Mouse (Mus musculus): Measurements from ENCODE around the gene Cish. TPM values are rescaled to one million over a fixed set of nuclear protein-coding genes. Genes with fewer than 3 reads are reported as not detected.

Gene Cish
- polyA plus RNA-seq, 1 experiment from 2014 or later, result 6.0 TPM

DNA sequence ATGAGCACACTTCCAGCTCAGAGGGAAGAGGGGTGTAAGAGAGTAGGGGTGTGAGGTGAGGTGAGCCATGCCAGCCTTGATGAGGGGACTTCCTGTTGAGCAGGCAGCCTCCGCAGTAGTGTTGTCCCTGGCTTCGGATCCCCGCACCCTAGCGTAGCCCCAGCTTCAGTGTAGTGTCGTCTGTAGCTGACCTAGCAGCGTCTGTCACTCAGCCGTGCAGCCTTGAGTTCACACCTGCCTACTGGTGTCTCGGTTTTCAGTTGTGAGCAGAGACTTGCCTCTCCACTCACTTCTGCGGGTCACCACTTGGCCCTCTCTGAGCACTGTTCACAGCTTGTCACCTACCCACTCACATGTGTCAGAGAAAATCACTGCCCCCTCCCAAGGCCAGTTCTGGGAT is 13.3 kb downstream of the Cish start:
- Histone ChIP-seq H3K4me3 (replicated peaks) (no peak overlapping the region), H3K27ac (no peak overlapping the region), H3K9me3 (no peaks in the 10 kb centered on the region), H3K27me3 (no peaks in the 10 kb centered on the region), H3K36me3 (replicated peaks) (no peaks in the 10 kb centered on the region), H3K4me1 (no peaks in the 10 kb centered on the region), H3K4me2 (no peak overlapping the region), H3K9ac (no peak overlapping the region)
- WGBS, result 88% methylated on average over 9 of the region's 9 CpGs
- no peak for ATAC-seq (ENCODE audit: low FRiP score)

DNA sequence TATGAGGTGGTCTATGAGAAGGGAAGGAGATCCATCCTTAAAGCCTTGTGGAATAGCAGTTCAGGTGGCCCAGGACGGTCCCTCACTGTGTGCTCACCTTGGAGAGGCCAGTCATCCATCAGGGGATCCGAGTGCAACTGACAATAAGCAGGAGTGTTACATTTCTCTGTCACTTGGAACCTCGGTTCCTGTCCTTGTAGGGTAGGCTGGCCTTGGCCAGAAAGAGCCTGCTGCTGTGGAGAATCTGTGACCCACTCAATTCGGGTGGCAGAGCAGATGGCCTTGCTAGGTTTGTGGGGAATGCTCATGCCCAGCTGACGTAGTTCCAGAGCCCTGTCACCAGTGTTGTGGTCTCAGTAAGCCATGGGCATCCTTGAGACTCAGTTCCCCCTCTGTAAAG is 13.8 kb downstream of the Cish start:
- no peak overlapping the region for H3K9ac ChIP-seq
- H3K27me3 ChIP-seq, result no peaks in the 10 kb centered on the region
- ATAC-seq (ENCODE audit: low FRiP score), result no peak
- no peak overlapping the region for H3K27ac ChIP-seq
- H3K4me2 ChIP-seq, result no peak overlapping the region
- no peaks in the 10 kb centered on the region for H3K9me3 ChIP-seq
- H3K4me1 ChIP-seq, result no peaks in the 10 kb centered on the region
- no peaks in the 10 kb centered on the region for H3K36me3 ChIP-seq (replicated peaks)
- H3K4me3 ChIP-seq (replicated peaks), result no peak overlapping the region
- 74% methylated on average over 5 of the region's 5 CpGs for WGBS

DNA sequence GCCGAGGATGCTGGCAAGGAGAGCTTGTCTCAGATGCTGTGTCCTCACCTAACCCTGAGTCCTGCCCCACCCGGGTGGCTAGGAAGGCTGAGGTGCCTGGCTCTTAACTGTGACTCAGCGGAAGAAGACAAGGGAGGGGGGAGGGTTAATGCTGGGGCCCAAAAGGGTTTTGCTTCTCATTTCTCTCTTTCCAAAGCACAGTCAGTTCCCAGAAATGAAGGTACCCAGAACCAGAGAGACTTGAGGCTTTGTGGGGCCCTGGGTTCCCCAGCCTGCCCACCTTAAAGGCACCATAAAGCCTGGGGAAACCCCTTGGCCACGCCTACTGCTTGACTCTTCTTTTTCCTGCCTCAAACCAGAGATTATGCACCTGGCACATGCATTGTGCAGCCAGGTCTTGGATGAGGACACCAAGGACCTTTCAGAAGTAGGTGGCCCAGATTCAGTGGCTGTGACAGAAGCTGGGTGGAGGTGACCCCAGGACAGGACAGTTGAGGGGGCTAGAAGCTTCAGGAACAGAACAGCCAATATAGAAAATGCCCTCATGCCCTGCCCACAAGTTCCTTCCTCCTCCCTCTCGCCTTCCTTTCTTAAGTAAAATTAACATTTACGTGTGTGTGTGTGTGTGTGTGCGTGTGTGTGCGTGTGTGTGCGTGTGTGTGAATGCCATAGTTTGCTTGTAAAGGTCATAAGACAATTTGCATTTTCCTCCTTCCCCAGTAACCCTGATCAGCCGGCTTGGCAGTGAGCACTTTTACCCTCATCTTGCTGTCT is 17.2 kb downstream of the Cish start:
- Histone ChIP-seq H3K4me2 (no peak overlapping the region), H3K27ac (no peak overlapping the region), H3K9me3 (no peaks in the 10 kb centered on the region), H3K36me3 (replicated peaks) (no peaks in the 10 kb centered on the region), H3K9ac (no peak overlapping the region), H3K27me3 (no peaks in the 10 kb centered on the region), H3K4me1 (no peaks in the 10 kb centered on the region), H3K4me3 (replicated peaks) (no peak overlapping the region)
- 79% methylated on average over 10 of the region's 10 CpGs for WGBS
- ATAC-seq (ENCODE audit: low FRiP score), result no peak

DNA sequence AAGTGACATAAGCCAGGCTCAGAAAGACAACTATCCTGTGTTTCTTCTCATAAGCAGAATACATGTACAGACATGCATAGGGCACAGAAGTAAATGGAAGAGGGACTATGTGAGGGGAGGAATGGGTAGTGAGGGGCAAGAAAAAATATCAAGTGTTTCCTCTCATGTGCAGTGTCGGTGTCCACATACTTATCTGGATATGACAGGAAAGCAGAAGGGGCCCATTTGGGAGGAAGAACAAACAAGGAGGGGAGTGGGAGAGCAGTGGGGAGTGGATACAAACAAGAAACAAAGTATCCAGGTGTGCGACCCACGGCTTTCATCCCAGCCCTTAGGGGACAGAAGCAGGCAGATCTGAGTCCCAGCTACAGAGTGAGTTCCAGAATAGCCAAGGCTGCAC is 18.1 kb downstream of the Cish start:
- WGBS, result 80% methylated on average over 3 of the region's 3 CpGs
- no peak for ATAC-seq (ENCODE audit: low FRiP score)
- H3K4me2 ChIP-seq, result no peak overlapping the region
- H3K36me3 ChIP-seq (replicated peaks), result no peaks in the 10 kb centered on the region
- H3K27ac ChIP-seq, result no peak overlapping the region
- H3K27me3 ChIP-seq, result no peaks in the 10 kb centered on the region
- no peak overlapping the region for H3K4me3 ChIP-seq (replicated peaks)
- no peaks in the 10 kb centered on the region for H3K9me3 ChIP-seq
- no peaks in the 10 kb centered on the region for H3K4me1 ChIP-seq
- H3K9ac ChIP-seq, result no peak overlapping the region

DNA sequence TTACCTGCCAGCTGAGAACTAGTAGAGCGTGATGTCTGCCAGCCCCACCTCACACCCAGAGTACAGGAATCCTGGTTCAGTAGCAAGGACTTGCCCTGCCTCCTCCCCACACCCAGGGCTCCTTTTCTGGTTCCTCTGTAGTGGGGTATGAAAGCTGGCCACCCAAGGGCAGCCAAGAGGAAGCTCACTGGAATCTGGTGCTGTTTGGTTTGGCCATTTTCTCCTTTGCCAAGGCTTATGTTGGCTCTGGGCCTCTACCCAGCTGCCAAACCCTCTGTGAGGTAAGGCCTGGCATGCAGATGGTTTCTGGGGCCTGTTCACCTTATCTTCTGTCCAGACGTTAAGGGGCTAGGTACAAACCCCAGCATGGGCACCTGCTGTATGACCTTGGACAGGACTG is 20.0 kb downstream of the Cish start:
- Histone ChIP-seq H3K9ac (no peak overlapping the region), H3K4me2 (no peak overlapping the region), H3K9me3 (no peaks in the 10 kb centered on the region), H3K27ac (no peak overlapping the region), H3K4me1 (no peaks in the 10 kb centered on the region), H3K4me3 (replicated peaks) (no peak overlapping the region), H3K27me3 (no peaks in the 10 kb centered on the region), H3K36me3 (replicated peaks) (no peaks in the 10 kb centered on the region)
- WGBS, result 79% methylated on average over 2 of the region's 2 CpGs
- no peak for ATAC-seq (ENCODE audit: low FRiP score)

DNA sequence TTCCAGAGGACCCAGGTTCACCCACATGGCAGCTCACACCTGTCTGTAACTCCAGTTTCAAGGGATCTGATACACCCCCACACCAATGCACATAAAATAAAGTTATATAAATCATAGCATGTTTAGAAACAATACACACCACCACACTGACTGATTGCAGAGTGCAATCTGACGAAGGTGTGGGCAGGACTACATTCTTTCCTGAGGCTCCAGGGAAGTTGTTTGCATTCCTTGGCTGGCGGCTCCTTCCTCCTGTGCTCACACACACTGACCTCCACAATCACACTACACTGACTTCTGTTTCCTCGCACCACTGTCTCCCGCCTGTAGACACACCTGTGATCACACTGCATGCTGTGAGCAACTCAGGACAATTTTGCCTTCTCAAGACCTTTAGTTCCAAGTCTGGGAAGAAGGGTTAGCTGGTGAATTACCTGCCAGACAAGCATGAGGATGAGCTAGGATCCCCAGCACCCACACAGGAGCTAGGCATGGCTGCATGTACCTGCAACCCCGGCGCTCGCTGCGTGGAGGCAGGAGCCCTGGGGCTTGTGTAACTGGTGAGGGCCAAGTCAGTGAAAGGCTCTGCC is 26.7 kb downstream of the Cish start:
- WGBS, result 86% methylated on average over 8 of the region's 8 CpGs
- no peak overlapping the region for H3K9ac ChIP-seq
- no peak for ATAC-seq (ENCODE audit: low FRiP score)

DNA sequence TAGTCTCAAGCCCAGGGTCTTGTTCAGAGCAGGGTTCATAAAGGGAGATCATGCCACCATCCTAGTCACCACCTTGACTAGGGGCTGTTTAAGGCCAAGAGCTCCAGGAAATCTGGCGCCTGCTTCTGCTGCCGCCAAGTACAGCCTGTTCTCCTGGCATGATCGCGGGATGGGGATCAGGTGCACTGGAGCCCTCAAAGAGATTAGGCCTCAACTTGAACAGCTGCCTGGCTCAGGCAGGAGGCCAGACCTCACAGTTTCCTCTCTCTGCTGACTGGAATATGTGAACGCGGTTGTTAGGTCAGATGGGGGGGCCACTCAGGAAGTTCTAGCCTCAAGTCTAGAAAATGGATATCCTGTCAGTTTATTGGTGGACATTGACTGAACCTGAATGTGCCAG is 27.7 kb downstream of the Cish start:
- ATAC-seq (ENCODE audit: low FRiP score), result no peak
- 83% methylated on average over 6 of the region's 6 CpGs for WGBS

More for the DNA sequence above, 26.7 kb downstream of the Cish start:
- Histone ChIP-seq H3K4me2 (no peak overlapping the region), H3K4me1 (no peaks in the 10 kb centered on the region), H3K9me3 (no peaks in the 10 kb centered on the region), H3K27me3 (no peaks in the 10 kb centered on the region), H3K36me3 (replicated peaks) (peaks cover 2% of the 10 kb centered on the region; the same call in 1 of the 2 replicates), H3K27ac (no peak overlapping the region), H3K4me3 (replicated peaks) (no peak overlapping the region)

DNA sequence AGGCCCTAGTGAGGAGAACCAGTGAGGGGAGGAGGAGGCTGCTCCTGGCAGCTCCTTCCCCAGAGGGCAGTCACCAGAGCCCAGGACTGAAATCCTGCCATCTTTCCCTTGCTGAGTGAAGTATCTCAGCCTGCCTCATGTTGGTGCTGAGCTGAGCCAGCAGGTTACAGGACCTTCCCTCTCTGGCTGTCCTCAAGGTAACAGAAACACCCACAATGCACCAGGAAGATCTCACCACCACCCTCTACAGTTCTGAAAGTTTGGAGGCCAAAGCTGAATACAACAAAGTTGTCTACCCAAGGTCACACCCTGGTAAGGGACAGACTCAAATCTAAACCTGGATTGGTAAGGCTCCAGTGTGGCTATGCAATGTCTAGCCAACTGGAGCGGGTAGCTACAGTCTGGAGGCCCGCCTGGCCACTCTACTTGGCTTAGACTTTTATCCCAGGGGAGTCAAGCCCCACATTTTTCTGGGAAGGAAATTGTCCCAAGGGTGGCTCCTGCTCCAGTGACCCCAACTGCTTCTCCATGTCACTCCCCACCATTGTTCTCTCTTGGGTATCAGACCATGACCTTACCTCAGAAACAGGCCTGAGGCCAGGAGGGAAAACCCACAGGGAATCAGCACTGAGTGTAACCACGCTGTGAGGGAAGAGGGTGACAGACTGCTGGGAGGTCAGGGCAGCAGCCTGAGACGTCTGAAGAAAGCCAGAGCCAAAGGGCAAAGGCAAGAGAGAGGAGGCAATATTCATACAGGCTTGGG is 29.2 kb downstream of the Cish start:
- H3K9ac ChIP-seq, result no peak overlapping the region
- no peak overlapping the region for H3K27ac ChIP-seq
- no peaks in the 10 kb centered on the region for H3K4me1 ChIP-seq
- peaks cover 7% of the 10 kb centered on the region for H3K36me3 ChIP-seq (replicated peaks)
- 67% methylated on average over 4 of the region's 4 CpGs for WGBS
- no peaks in the 10 kb centered on the region for H3K9me3 ChIP-seq
- no peaks in the 10 kb centered on the region for H3K27me3 ChIP-seq
- no peak overlapping the region for H3K4me2 ChIP-seq
- no peak for ATAC-seq (ENCODE audit: low FRiP score)
- no peak overlapping the region for H3K4me3 ChIP-seq (replicated peaks)

More for the DNA sequence above, 27.7 kb downstream of the Cish start:
- no peak overlapping the region for H3K4me2 ChIP-seq
- H3K27ac ChIP-seq, result no peak overlapping the region
- H3K9me3 ChIP-seq, result no peaks in the 10 kb centered on the region
- no peaks in the 10 kb centered on the region for H3K27me3 ChIP-seq
- H3K9ac ChIP-seq, result no peak overlapping the region
- no peak overlapping the region for H3K4me3 ChIP-seq (replicated peaks)
- no peaks in the 10 kb centered on the region for H3K4me1 ChIP-seq
- H3K36me3 ChIP-seq (replicated peaks), result peaks cover 7% of the 10 kb centered on the region

DNA sequence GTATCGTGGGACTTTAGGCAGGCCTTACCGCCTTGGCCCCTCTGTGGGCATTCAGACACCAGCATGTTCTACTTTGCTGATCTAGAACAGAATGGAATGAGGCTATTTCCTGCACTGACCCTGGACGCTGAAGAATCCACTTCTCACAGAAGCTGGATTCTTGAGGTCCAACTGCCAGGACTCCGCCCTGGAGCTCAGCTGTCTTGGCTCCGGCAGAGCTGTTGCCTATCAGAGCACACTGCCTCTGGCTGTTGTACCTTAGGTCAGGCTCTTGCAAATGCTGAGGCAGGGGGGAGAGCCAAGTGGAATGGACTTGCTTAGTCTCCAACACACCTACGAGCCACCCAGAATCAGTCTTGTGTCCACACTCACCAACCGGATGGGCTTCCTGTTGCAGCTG is 30.1 kb downstream of the Cish start:
- ATAC-seq (ENCODE audit: low FRiP score), result no peak
- WGBS, result 92% methylated on average over 7 of the region's 7 CpGs

DNA sequence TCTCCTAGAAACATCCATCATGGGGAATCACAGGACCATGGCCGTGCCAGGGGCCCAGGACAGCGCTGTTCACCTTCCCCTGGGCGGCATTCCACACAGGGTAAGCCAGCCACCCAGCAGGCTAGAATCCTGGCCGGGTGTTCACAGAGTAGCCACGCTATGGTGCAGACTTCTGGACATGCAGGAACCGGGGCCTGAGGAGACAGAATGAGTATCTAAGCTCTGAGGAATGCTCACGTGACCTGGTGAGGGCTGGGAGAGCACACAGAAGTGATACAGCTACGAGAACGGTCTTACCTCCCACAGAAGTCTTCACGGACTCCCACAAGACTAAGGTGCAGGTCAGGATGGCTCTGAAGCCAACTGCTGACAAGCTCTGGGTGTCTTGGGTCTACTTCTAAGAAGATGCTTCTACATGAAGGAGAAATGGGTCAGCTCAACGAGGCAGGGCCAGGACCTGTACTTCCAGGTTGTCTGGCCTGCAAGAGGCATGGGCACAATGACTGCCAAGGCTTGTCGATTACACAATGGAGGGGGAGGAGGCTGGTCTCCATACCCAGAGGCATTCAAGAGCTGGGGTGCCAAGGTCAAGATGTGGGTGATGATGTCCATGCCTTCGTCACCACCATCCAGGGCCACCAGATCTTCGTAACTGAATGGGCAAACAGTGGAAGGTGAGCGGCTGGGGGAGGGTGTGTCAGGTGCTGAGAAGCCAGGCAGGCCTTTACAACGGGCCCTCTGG is 32.2 kb downstream of the Cish start:
- H3K9ac ChIP-seq, result no peak overlapping the region
- 89% methylated on average over 16 of the region's 16 CpGs for WGBS

More for the DNA sequence above, 30.1 kb downstream of the Cish start:
- Histone ChIP-seq H3K36me3 (replicated peaks) (peaks cover 7% of the 10 kb centered on the region), H3K4me2 (no peak overlapping the region), H3K27me3 (no peaks in the 10 kb centered on the region), H3K9me3 (no peaks in the 10 kb centered on the region), H3K4me1 (no peaks in the 10 kb centered on the region), H3K9ac (no peak overlapping the region), H3K4me3 (replicated peaks) (no peak overlapping the region), H3K27ac (no peak overlapping the region)

DNA sequence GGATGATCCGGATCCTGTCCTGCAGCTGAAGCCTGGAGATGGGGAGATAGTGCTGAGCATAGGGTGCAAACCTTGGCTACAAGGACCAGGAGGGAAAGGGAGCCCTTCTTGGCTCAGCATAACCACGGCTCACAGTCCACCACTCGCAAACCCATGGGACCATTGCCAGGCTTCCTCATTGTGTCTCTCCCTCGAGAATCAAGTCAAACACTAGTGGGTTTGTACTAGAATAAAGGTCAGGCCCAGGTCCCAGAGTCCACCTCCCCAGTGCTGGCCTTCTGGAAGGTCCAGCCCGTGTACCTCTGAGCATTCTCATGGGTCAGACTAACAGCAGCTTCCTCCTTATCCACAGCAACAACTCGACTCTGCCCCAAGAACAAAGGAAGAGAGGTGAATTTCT is 35.0 kb downstream of the Cish start:
- 84% methylated on average over 6 of the region's 6 CpGs for WGBS
- no peak overlapping the region for H3K4me3 ChIP-seq (replicated peaks)
- no peak overlapping the region for H3K9ac ChIP-seq
- H3K27ac ChIP-seq, result no peak overlapping the region
- no peaks in the 10 kb centered on the region for H3K9me3 ChIP-seq
- H3K27me3 ChIP-seq, result no peaks in the 10 kb centered on the region
- no peaks in the 10 kb centered on the region for H3K4me1 ChIP-seq
- peaks cover 7% of the 10 kb centered on the region for H3K36me3 ChIP-seq (replicated peaks)
- no peak overlapping the region for H3K4me2 ChIP-seq
- no peak for ATAC-seq (ENCODE audit: low FRiP score)

More for the DNA sequence above, 32.2 kb downstream of the Cish start:
- H3K4me1 ChIP-seq, result no peaks in the 10 kb centered on the region
- no peak overlapping the region for H3K4me3 ChIP-seq (replicated peaks)
- no peak overlapping the region for H3K27ac ChIP-seq
- no peaks in the 10 kb centered on the region for H3K27me3 ChIP-seq
- H3K4me2 ChIP-seq, result no peak overlapping the region
- no peaks in the 10 kb centered on the region for H3K9me3 ChIP-seq
- ATAC-seq (ENCODE audit: low FRiP score), result no peak
- H3K36me3 ChIP-seq (replicated peaks), result peaks cover 7% of the 10 kb centered on the region

DNA sequence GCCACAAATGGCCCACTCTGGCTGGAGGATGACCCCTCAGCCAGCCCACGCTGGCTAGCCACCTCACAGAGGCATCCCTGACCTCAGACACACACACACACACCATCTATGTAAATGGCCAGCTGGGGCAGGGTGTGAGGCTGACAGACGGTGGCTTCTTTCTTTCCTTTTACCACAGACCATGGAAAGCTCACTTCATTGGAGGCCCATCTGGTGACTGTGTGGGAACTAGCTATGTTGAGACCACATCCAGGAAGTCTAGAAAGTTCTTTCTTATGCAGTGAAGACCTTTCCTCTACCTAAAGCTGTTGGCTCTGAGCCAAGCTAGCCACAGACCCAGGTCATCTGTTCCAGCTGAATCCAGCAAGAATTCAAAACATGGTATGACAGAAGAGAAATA is 37.9 kb downstream of the Cish start:
- Histone ChIP-seq H3K4me2 (no peak overlapping the region), H3K27me3 (no peaks in the 10 kb centered on the region), H3K27ac (no peak overlapping the region), H3K36me3 (replicated peaks) (no peaks in the 10 kb centered on the region; the same call in 1 of the 2 replicates), H3K4me3 (replicated peaks) (no peak overlapping the region), H3K9me3 (no peaks in the 10 kb centered on the region), H3K4me1 (peaks cover 11% of the 10 kb centered on the region), H3K9ac (0 out of 2 replicates have a peak overlapping the region, but pooled peaks have one; percentile 9)
- no peak for ATAC-seq (ENCODE audit: low FRiP score)
- WGBS, result 80% methylated on average over 2 of the region's 2 CpGs
